Mouse (Mus musculus) C2C12 (cell line): ENCODE results near the gene Gm12166. TPM values are rescaled to one million over a fixed set of nuclear protein-coding genes. Genes with fewer than 3 reads are reported as not detected.

Source experiments
- H3K27me3 ChIP-seq: one replicate; pipeline ENCODE4 v1.6.1; 2011; ENCODE audit not compliant: control insufficient read depth, insufficient read depth, insufficient read length
- H3K36me3 ChIP-seq: one replicate; pipeline ENCODE4 v1.6.1; 2011; ENCODE audit not compliant: control insufficient read depth, insufficient read depth
- H3K4me3 ChIP-seq: one replicate; pipeline ENCODE4 v1.5.1; 2011; ENCODE audit warnings: mild to moderate bottlenecking, control low read depth; ENCODE audit not compliant: poor library complexity, insufficient read depth, severe bottlenecking
- H3K79me2 ChIP-seq: one replicate; pipeline ENCODE4 v1.6.1; 2011; ENCODE audit not compliant: control insufficient read depth, insufficient read depth
- H3K79me3 ChIP-seq: one replicate; pipeline ENCODE4 v1.6.1; 2011; ENCODE audit warnings: low read depth, control low read depth
- H3ac ChIP-seq: one replicate; pipeline ENCODE3; 2011; ENCODE audit warnings: low read depth; ENCODE audit not compliant: control insufficient read depth, insufficient read length
- CEBPB ChIP-seq: IDR thresholded peaks from one replicate; pipeline ENCODE4 v1.6.1; 2011; ENCODE audit warnings: low read depth, mild to moderate bottlenecking, control low read depth, moderate library complexity
- CTCF ChIP-seq: IDR thresholded peaks from one replicate; pipeline ENCODE4 v1.5.1; 2011; ENCODE audit not compliant: control insufficient read depth, insufficient read depth, insufficient read length
- FOSL1 ChIP-seq: IDR thresholded peaks from one replicate; pipeline ENCODE4 v1.8.0; 2011; ENCODE audit warnings: mild to moderate bottlenecking, low read length; ENCODE audit not compliant: poor library complexity, insufficient read depth, severe bottlenecking
- MAX ChIP-seq: IDR thresholded peaks from one replicate; pipeline ENCODE4 v1.6.1; 2011; ENCODE audit warnings: mild to moderate bottlenecking, control low read depth
- MYOD1 ChIP-seq: IDR thresholded peaks from one replicate; pipeline ENCODE4 v1.6.1; 2011; ENCODE audit warnings: low read depth; ENCODE audit not compliant: control insufficient read depth, insufficient read length
- MYOG ChIP-seq: IDR thresholded peaks from one replicate; pipeline ENCODE4 v1.6.1; 2011; ENCODE audit not compliant: control insufficient read depth, insufficient read length; ENCODE audit errors: extremely low read depth
- USF1 ChIP-seq: IDR thresholded peaks from one replicate; pipeline ENCODE4 v1.6.1; 2011; ENCODE audit warnings: low read depth, mild to moderate bottlenecking, control low read depth, moderate library complexity
- polyA plus RNA-seq: library from polyadenylated mRNA; unstranded; fragments of >200 nt; fragmentation: generic; extraction: Trizol; gene quantifications from one replicate; pipeline ENCODE4 v1.2.1, GENCODE M21; 2012; ENCODE audit warnings: missing spikeins

Gene Gm12166
- polyA plus RNA-seq, 1 experiment: 4.0 TPM

DNA sequence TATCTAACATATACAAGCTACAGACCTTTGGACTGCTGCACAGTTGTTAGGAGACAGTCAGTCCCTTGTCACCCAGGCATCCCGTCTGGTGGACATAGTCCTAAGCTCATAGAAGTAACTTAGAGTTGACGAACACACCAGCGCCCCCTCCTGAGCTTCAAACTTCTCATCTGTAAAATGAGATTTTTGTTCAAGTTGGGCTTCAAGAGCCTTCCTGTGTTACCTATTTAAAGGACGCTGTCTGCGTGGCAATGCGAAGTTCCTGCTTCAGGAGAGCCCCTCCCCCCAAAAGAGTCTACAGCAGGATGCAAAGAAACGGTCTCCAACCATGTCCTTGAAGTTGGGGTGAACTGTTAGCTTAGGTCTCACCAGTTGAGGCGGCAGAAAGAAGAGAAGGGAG is 18.7 kb upstream of the Gm12166 start:
- Histone ChIP-seq H3K4me3 (no peak overlapping the region), H3K79me2 (no peaks in the 10 kb centered on the region), H3K36me3 (no peaks in the 10 kb centered on the region), H3K27me3 (no peaks in the 10 kb centered on the region), H3K79me3 (peaks cover 5% of the 10 kb centered on the region), H3ac (no peak overlapping the region)
- no peak for TF ChIP-seq USF1
- no peak for TF ChIP-seq CEBPB

DNA sequence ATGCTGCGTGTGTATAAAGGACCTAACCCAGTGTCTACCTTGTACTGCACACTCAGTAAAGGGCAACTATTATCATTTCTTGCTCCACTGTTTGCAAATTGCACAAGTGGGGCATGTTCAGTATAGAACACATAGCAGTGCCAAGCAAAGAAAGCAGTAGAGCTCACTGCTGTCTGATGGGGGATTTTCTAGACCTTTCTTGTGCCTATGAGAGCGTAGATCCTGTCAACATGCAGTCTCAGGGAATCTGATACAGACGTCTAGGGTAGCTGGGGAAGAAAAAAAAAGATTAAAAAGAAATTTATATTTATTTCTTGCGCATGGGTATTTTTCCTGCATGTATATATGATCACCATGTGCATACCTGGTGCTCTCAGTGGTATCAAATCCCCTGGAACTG is 18.0 kb upstream of the Gm12166 start:
- no peak overlapping the region for H3ac ChIP-seq
- no peaks in the 10 kb centered on the region for H3K79me2 ChIP-seq
- no peaks in the 10 kb centered on the region for H3K36me3 ChIP-seq
- H3K4me3 ChIP-seq: no peak overlapping the region
- H3K27me3 ChIP-seq: no peaks in the 10 kb centered on the region
- TF ChIP-seq CTCF (no peak), USF1 (no peak), FOSL1 (no peak), MYOG (no peak), MYOD1 (no peak), CEBPB (no peak), MAX (no peak)
- peaks cover 5% of the 10 kb centered on the region for H3K79me3 ChIP-seq

DNA sequence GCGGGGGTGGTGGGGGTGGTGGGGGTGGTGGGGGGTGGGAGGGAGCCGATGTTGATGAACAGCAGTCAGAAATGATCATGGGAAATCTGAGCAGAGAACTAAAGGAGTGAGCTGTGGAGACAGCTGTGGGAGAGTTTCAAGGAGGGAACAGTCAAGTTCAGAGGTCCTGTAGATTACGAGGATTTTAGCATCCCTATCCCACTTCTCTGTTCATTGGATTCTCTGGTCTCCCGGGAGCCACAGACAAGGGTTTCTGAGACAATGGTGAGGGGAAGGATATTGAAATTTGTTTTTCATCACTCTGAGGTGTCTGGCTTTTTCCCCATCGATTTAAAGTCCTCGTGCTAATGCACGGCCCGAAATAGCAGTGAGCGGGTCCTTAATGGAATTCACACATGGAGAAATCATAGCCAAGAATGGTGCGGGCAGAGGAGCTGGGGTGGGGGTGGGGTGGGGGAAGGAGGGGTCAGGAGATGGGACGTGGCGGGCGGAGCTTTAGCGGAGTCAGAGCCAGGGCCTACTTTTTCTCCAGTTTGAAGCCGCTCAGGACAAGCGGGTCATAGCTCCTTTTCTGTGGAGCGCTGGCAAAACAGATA is 17.4 kb upstream of the Gm12166 start:
- TF ChIP-seq USF1 (no peak), MYOD1 (no peak), MAX (no peak), CTCF (no peak), FOSL1 (no peak), MYOG (no peak), CEBPB (no peak)
- Histone ChIP-seq H3K36me3 (no peaks in the 10 kb centered on the region), H3K27me3 (no peaks in the 10 kb centered on the region), H3K79me2 (no peaks in the 10 kb centered on the region), H3K4me3 (no peak overlapping the region), H3ac (no peak overlapping the region), H3K79me3 (peaks cover 5% of the 10 kb centered on the region)

DNA sequence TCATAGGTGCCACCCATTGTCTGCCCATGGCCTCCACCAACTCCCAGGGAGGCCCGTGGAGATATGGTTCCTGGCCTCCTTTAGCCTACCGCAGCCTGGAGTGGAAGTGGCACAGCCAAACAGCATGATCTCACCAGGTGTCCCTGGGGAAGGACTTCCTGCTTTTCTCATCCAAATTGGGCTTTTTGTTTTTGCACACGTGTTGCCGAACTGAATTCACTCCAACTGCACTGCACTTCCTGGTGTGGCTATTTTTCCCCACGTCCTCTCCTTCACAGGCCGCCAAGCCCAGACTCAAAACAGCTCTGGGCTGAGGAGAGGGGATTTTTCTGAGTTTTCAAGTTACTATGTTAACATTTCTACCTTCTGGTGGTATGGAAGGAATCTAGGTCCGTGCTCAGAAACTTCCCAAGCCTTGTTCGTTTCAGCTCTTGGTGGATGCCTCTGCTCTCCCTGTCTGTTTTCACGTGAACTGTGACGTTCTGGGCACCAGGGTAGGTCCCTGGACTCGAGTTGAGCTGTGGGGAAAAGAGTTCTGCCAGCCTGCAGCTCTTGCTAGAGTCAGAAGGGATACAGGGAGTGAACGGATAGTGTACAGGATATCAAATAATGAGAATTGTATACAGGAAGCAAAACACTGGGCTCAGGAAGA is 16.8 kb upstream of the Gm12166 start:
- TF ChIP-seq CEBPB (no peak), MAX (no peak), FOSL1 (no peak), MYOG (no peak), USF1 (no peak), CTCF (no peak), MYOD1 (no peak)
- Histone ChIP-seq H3K27me3 (no peaks in the 10 kb centered on the region), H3K4me3 (no peak overlapping the region), H3ac (no peak overlapping the region), H3K79me3 (peaks cover 5% of the 10 kb centered on the region), H3K79me2 (no peaks in the 10 kb centered on the region), H3K36me3 (no peaks in the 10 kb centered on the region)

DNA sequence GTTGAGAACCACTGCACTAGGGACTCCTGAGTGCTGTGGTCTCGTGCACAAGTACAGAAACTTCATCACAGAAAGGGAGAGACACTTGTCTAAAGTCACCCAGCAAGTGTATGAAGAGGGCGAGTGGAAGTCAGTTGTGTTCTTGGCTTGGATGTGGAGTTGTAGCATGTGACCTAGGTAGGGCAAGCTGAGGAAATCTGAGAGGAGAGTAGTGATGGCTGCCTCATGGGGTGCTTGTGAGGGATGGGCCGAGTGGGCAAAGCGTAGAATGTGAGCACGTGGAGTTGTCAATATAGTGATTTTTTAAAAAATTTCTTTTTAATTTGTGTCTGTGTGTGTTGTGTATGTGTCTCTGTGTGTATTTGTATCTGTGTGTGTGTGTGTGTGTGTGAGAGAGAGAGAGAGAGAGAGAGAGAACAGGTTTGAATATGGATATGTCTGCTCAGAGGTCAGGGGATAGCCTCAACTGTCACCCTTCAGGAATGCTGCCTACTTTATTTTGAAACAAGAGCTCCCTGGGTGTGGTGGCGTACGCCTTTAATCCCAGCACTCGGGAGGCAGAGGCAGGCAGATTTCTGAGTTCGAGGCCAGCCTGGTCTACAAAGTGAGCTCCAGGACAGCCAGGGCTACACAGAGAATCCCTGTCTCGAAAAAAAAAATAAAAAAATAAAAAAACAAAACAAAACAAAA is 15.4 kb upstream of the Gm12166 start:
- Histone ChIP-seq H3K27me3 (no peaks in the 10 kb centered on the region), H3K4me3 (no peak overlapping the region), H3K79me2 (no peaks in the 10 kb centered on the region), H3K79me3 (peaks cover 5% of the 10 kb centered on the region), H3ac (no peak overlapping the region), H3K36me3 (no peaks in the 10 kb centered on the region)
- TF ChIP-seq CEBPB (no peak), CTCF (no peak), MAX (no peak), USF1 (no peak), MYOD1 (no peak), MYOG (no peak), FOSL1 (no peak)
